Mouse (Mus musculus): ENCODE results near the gene Abcc5. TPM values are rescaled to one million over a fixed set of nuclear protein-coding genes. Genes with fewer than 3 reads are reported as not detected.
"Not testable (repeated sequence)": the region's sequence is repeated elsewhere in the genome, so short reads cannot be mapped to it uniquely, and the experiment has no call there.

The Abcc5 gene
- polyA plus RNA-seq, 1 experiment from 2014 or later = 55.5 TPM

DNA sequence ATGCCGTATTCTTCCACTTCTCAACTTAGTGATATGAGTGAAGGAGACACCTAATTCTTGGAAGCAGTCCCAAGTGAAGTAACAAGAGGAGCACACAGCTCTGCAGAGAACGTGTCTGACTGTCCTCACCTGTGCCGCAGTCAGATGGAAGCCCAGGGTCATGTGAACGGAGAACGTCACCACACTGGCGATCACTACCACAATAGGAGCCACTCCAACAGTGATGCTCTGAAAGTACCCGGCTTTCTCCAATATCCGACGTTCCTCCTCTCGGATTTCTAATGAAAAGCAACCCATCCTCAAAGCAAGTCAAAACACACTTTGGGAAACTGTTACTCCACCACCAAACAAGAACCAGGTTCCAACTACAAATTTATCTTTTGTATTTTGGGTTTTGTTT, 29.3 kb downstream of the Abcc5 start:
- Histone ChIP-seq H3K9ac (no peak overlapping the region), H3K4me1 (replicated peaks) (no peaks in the 10 kb centered on the region), H3K4me2 (no peak overlapping the region), H3K4me3 (no peak overlapping the region), H3K27ac (no peak overlapping the region), H3K36me3 (peaks cover 62% of the 10 kb centered on the region), H3K9me3 (replicated peaks) (no peaks in the 10 kb centered on the region), H3K27me3 (no peaks in the 10 kb centered on the region)
- 92% methylated on average over 10 of the region's 10 CpGs for WGBS
- ATAC-seq (replicated peaks; ENCODE audit: insufficient number of reproducible peaks, insufficient read depth, low FRiP score, low read depth) = no peak

DNA sequence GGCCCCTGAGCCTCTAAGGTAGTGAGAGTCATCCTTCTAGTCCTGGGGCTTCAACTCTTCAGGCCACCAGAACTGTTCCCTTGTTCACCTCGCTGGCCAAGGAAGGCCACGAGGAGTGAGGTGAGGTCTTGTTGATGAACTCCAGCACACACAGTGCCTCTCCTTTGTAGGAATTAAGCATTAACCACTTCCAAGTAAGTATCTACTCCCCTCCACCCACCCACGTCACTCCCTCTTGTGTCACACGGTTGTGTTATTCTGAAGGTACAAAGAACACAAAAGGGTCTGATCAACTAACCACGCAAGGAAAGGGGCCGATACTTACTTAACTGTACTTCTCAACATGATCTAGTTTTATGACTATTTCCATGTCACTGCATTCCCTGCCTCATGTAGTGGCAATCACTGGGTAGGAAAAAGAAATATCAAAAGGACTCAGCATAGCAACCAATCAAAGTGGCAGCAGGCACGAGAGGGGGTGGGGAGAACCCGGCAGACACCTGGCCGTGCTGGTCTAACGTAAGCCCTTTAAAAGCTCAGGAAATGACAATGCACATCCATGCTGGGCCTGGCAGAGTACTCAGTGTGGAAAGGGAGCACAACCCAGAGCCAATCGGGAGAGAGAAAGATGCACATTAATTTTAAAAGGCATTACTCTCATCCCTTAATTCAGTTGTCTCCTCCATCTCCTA, 30.8 kb downstream of the Abcc5 start:
- WGBS = 85% methylated on average over 11 of the region's 11 CpGs

DNA sequence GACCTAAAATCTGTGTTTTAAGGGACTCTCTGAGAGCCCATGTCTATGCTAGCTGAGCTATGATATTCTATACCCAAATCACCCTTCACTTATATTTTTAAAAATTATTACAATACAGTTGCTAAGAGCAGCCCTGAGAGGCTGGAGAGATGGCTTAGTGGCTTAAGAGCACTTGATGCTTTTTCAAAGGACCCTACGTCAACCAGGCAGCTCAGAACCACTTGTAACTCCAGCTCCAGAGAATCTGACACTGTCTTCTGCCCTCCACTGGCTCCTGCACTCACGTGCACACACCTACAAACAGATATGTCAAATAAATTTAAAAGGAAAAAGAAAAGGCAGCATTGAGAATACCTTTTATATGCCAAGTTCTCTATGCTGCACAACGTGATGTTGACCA, 34.4 kb downstream of the Abcc5 start:
- Histone ChIP-seq H3K27ac (no peak overlapping the region), H3K4me3 (no peak overlapping the region), H3K9ac (no peak overlapping the region), H3K36me3 (peaks cover 47% of the 10 kb centered on the region), H3K4me2 (no peak overlapping the region), H3K27me3 (no peaks in the 10 kb centered on the region), H3K4me1 (replicated peaks) (no peaks in the 10 kb centered on the region), H3K9me3 (replicated peaks) (no peaks in the 10 kb centered on the region)
- WGBS = 86% methylated on average over 3 of the region's 3 CpGs
- no peak for ATAC-seq (replicated peaks; ENCODE audit: insufficient number of reproducible peaks, insufficient read depth, low FRiP score, low read depth)

More for the DNA sequence above, 30.8 kb downstream of the Abcc5 start:
- no peak for ATAC-seq (replicated peaks; ENCODE audit: insufficient number of reproducible peaks, insufficient read depth, low FRiP score, low read depth)
- H3K27me3 ChIP-seq = no peaks in the 10 kb centered on the region
- H3K9ac ChIP-seq = no peak overlapping the region
- H3K27ac ChIP-seq = no peak overlapping the region
- no peak overlapping the region for H3K4me2 ChIP-seq
- peaks cover 56% of the 10 kb centered on the region for H3K36me3 ChIP-seq
- H3K4me1 ChIP-seq (replicated peaks) = no peaks in the 10 kb centered on the region
- no peaks in the 10 kb centered on the region for H3K9me3 ChIP-seq (replicated peaks)
- no peak overlapping the region for H3K4me3 ChIP-seq

DNA sequence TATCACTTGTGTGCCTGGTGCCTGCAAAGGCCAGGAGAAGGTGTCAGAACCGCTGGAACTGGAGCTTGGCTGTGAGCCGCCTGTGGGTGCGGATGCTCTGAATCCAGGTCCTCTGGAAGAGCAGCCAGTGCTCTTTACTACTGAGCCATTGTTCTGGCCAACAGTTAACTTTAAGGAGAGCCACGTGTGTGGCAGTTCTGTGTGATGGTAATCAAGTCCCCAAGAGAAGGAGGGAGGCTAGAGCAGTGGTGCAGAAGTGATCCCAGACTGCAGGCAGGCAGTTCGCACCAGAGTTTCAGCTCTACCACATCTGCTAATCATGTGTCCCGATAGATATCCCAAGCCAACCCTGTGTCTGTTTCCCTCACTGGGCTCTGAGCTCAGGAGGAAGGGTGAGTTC, 36.0 kb downstream of the Abcc5 start:
- Histone ChIP-seq H3K4me3 (no peak overlapping the region), H3K27me3 (no peaks in the 10 kb centered on the region), H3K9ac (no peak overlapping the region), H3K4me1 (replicated peaks) (no peaks in the 10 kb centered on the region), H3K4me2 (no peak overlapping the region), H3K36me3 (peaks cover 35% of the 10 kb centered on the region), H3K9me3 (replicated peaks) (no peaks in the 10 kb centered on the region), H3K27ac (no peak overlapping the region)
- WGBS = 72% methylated on average over 6 of the region's 6 CpGs
- ATAC-seq (replicated peaks; ENCODE audit: insufficient number of reproducible peaks, insufficient read depth, low FRiP score, low read depth) = no peak

DNA sequence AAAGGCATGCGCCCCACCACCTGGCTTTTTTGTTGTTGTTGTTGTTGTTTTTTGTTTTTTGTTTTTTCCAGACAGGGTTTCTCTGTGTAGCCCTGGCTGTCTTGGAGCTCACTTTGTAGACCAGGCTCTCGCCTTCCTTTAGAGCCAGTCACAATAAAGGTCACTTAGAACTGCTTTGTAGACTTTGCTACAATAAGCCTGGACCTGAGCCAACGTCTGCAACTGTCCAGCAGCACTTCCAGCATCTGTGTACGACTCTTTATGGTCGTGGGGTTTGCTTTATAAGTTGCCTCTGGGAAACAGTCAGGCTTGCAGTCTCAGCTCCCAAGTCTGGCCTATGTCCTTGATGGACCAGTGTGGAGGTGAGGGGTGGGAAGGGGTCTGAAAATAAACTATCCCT, 45.2 kb downstream of the Abcc5 start:
- no peak overlapping the region for H3K27ac ChIP-seq
- H3K9ac ChIP-seq = no peak overlapping the region
- no peak for ATAC-seq (replicated peaks; ENCODE audit: insufficient number of reproducible peaks, insufficient read depth, low FRiP score, low read depth)
- no peak overlapping the region for H3K4me3 ChIP-seq
- peaks cover 23% of the 10 kb centered on the region for H3K36me3 ChIP-seq
- 46% methylated on average over 5 of the region's 5 CpGs for WGBS
- H3K4me1 ChIP-seq (replicated peaks) = no peaks in the 10 kb centered on the region
- H3K4me2 ChIP-seq = no peak overlapping the region
- H3K9me3 ChIP-seq (replicated peaks) = no peaks in the 10 kb centered on the region
- H3K27me3 ChIP-seq = no peaks in the 10 kb centered on the region

DNA sequence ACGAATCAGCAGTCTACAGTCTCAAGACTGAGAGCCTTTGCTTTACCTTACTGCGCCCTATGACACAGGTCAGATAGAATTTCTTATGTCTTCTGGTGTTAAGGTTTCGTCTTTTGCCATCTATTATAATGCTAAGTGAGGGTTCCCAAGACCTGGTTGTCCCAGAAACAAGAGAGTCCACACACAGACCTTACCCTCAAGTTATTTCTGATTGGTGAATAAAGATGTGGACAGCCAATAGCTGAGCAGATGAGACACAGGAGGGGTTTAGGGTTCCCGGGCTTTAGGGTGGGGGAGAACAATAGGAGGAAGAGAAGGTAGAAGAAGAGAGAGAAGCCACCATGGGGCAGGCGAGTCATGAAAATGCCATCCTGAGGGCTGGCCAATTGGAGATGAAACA, 50.9 kb downstream of the Abcc5 start:
- Histone ChIP-seq H3K4me1 (replicated peaks) (no peaks in the 10 kb centered on the region), H3K9ac (no peak overlapping the region), H3K27me3 (no peaks in the 10 kb centered on the region), H3K4me3 (no peak overlapping the region), H3K4me2 (no peak overlapping the region), H3K36me3 (peaks cover 55% of the 10 kb centered on the region), H3K9me3 (replicated peaks) (no peaks in the 10 kb centered on the region), H3K27ac (no peak overlapping the region)
- ATAC-seq (replicated peaks; ENCODE audit: insufficient number of reproducible peaks, insufficient read depth, low FRiP score, low read depth) = no peak
- WGBS = 86% methylated on average over 5 of the region's 5 CpGs

DNA sequence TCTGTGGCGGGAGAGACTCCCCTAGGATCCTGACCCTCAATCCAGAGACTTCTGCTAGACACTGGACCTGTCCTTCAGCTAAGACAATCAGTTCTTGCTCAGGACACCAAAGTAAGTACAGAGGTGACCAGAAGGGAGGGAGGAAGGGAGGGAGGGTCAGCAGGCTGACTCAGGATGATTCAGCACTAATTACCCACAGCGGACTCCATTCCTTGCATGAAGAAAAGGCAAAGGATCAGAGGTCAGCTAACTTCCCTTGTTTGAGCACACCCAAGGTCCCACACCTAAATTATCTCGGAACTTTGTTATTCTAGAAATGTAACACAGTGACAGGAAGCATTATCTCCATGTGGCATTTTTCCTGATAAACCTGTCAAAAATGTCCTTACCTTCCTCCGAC, 54.5 kb downstream of the Abcc5 start:
- Histone ChIP-seq H3K9me3 (replicated peaks) (no peaks in the 10 kb centered on the region), H3K36me3 (peaks cover 69% of the 10 kb centered on the region), H3K9ac (no peak overlapping the region), H3K4me1 (replicated peaks) (no peaks in the 10 kb centered on the region), H3K27ac (no peak overlapping the region), H3K4me3 (no peak overlapping the region), H3K4me2 (no peak overlapping the region), H3K27me3 (no peaks in the 10 kb centered on the region)
- no peak for ATAC-seq (replicated peaks; ENCODE audit: insufficient number of reproducible peaks, insufficient read depth, low FRiP score, low read depth)
- 53% methylated on average over 4 of the region's 4 CpGs for WGBS

DNA sequence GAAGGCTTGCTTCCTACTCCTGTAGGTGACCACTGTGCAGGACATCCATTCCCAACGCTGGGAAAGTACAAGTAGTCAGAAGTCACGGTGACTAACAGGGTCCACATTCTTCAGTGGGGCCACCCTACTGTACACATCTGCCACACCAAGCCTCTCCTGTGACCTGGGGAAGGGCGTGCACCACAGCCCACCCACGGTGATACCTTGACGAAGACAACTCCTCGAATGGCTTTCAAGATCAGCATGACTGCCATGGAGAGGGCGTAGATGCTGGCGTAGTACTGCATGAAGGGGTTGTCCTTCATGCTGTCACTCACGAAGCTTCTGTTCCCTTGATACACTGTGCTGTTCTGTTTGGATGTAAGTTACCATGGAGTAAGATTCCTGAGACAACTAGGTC, 58.0 kb downstream of the Abcc5 start:
- H3K4me3 ChIP-seq = no peak overlapping the region
- no peak overlapping the region for H3K9ac ChIP-seq
- H3K9me3 ChIP-seq (replicated peaks) = no peaks in the 10 kb centered on the region
- 79% methylated on average over 9 of the region's 9 CpGs for WGBS
- H3K27ac ChIP-seq = no peak overlapping the region
- no peaks in the 10 kb centered on the region for H3K27me3 ChIP-seq
- H3K4me2 ChIP-seq = no peak overlapping the region
- no peak for ATAC-seq (replicated peaks; ENCODE audit: insufficient number of reproducible peaks, insufficient read depth, low FRiP score, low read depth)
- H3K36me3 ChIP-seq = peaks cover 76% of the 10 kb centered on the region
- H3K4me1 ChIP-seq (replicated peaks) = no peaks in the 10 kb centered on the region

DNA sequence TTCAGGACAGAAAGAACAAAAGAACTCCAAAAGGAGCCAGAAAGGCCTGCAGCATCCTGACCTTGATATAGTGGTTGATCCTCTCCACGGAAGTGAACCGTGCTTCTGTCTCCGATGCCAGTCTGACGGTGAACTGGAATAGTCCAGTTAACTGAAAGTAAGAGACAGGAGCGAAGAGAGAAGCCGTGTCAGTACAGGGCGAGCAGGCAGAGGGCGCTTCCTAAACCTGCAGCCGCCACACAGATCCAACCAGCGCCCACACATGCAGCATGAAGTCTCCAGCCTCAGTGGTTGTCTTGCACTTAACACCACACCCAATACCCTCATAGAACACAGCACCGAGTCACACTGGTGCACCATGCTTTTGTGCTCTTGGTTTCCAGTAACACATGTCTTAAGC, 64.1 kb downstream of the Abcc5 start:
- Histone ChIP-seq H3K9ac (no peak overlapping the region), H3K27ac (no peak overlapping the region), H3K9me3 (replicated peaks) (no peaks in the 10 kb centered on the region), H3K4me3 (no peak overlapping the region), H3K4me1 (replicated peaks) (no peaks in the 10 kb centered on the region), H3K36me3 (peaks cover 64% of the 10 kb centered on the region), H3K27me3 (no peaks in the 10 kb centered on the region), H3K4me2 (no peak overlapping the region)
- no peak; the same call in 1 of the 2 replicates for ATAC-seq (replicated peaks; ENCODE audit: insufficient number of reproducible peaks, insufficient read depth, low FRiP score, low read depth)
- 88% methylated on average over 11 of the region's 11 CpGs for WGBS

DNA sequence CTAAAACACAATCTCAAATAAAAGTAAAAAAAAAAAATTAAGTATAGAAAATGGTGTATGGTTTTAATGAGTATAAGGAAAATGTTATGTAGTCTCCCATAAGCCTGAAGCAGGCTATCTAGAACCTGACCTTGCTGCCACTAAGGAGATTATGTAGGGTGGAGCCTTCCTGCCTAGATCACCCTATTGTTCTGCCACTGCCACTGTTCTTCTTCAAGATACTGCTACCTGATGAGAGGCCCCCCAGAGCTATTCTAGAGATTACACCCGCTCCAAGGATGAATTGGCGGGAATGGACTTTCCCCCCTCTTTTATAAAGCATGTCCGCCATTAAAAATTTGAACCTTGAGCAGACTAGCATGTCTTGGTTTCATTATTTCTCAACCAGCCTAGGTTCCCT, 64.7 kb downstream of the Abcc5 start:
- H3K9me3 ChIP-seq (replicated peaks); H3K4me2 ChIP-seq; H3K9ac ChIP-seq; H3K27me3 ChIP-seq; H3K27ac ChIP-seq; ATAC-seq (replicated peaks; ENCODE audit: insufficient number of reproducible peaks, insufficient read depth, low FRiP score, low read depth); H3K4me1 ChIP-seq (replicated peaks); H3K4me3 ChIP-seq: not testable (repeated sequence)
- peaks cover 63% of the 10 kb centered on the region for H3K36me3 ChIP-seq
- WGBS = 84% methylated on average over 3 of the region's 3 CpGs

DNA sequence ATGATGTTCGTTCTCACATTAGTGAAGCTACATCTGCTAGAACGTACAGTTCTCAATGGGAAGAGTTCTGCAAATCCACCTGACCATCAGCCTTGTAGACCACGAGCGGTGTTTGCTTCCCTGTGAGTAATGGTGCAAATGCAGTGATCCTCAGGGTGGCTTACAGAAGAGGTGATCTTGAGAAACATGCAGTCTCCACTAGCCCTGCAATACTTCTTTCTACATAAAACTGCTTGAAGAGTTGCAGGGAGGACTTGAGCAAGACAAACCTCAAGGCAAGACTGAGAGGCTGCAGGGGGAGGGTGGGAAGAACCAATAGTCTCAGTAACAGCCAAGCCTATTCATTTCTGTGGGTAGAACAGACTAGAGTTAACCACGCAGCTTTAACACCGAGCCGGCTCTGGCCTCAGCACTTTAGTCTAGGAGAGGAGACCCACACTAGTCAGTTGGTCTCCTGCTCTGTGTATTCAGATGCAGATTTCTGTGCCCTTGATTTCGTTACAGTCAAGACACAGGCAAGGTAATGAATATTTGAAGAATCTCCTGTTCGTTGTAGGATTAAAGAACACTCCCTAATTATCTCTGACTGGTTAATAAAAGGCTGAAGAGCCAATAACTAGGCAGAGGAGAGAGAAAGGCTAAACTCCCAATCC, 66.4 kb downstream of the Abcc5 start:
- no peak for ATAC-seq (replicated peaks; ENCODE audit: insufficient number of reproducible peaks, insufficient read depth, low FRiP score, low read depth)
- 82% methylated on average over 9 of the region's 9 CpGs for WGBS
- Histone ChIP-seq H3K27ac (no peak overlapping the region), H3K4me3 (no peak overlapping the region), H3K9ac (no peak overlapping the region), H3K9me3 (replicated peaks) (no peaks in the 10 kb centered on the region), H3K36me3 (peaks cover 59% of the 10 kb centered on the region), H3K4me2 (no peak overlapping the region), H3K4me1 (replicated peaks) (no peaks in the 10 kb centered on the region), H3K27me3 (no peaks in the 10 kb centered on the region)

DNA sequence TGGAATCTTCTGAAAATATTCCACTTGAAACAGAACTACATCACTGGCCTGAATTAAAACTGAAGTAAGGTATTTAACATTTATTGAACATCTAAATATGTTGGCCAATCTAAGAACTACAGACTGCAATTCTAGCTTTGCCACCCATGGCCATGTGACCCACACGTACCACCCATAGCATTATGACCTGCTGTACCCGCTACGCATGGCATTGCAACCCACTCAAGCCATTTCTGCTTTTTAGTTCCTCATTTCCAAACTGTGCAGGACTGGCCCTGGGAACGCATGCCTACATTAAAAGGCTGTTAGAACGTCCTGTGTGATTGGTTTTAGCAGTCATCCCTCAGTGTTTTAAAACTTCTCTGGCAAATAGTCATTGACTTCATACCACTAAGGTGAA, 68.4 kb downstream of the Abcc5 start:
- no peak overlapping the region for H3K9ac ChIP-seq
- H3K27me3 ChIP-seq = no peaks in the 10 kb centered on the region
- H3K4me2 ChIP-seq = no peak overlapping the region
- H3K4me3 ChIP-seq = no peak overlapping the region
- no peak overlapping the region for H3K27ac ChIP-seq
- 92% methylated on average over 5 of the region's 5 CpGs for WGBS
- no peaks in the 10 kb centered on the region for H3K4me1 ChIP-seq (replicated peaks)
- no peaks in the 10 kb centered on the region for H3K9me3 ChIP-seq (replicated peaks)
- no peak for ATAC-seq (replicated peaks; ENCODE audit: insufficient number of reproducible peaks, insufficient read depth, low FRiP score, low read depth)
- peaks cover 53% of the 10 kb centered on the region for H3K36me3 ChIP-seq

Data from heart, embryonic 15.5 days (tissue).